Mouse (Mus musculus) bone marrow, adult 2 months (tissue): ENCODE data around the gene Dlat. TPM values are rescaled to one million over a fixed set of nuclear protein-coding genes. Genes with fewer than 3 reads are reported as not detected.

ENCODE experiments used
- H3K27ac ChIP-seq: fragments of 200-500 bp; 2 replicates; pipeline ENCODE4 v1.5.1; 2012; ENCODE audit warnings: low read depth, mild to moderate bottlenecking, control low read depth, inconsistent platforms, low read length; ENCODE audit not compliant: control insufficient read depth, poor library complexity, insufficient read depth
- H3K4me1 ChIP-seq: fragments of 200-500 bp; 2 replicates; pipeline ENCODE4 v1.6.1; 2011; ENCODE audit warnings: low read length; ENCODE audit not compliant: control insufficient read depth, insufficient read depth
- H3K4me3 ChIP-seq: fragments of 200-500 bp; replicated peaks from 2 replicates; pipeline ENCODE3; 2011; ENCODE audit warnings: mild to moderate bottlenecking, low read depth, low read length, control low read depth; ENCODE audit not compliant: control insufficient read depth
- CTCF ChIP-seq: fragments of 200-500 bp; IDR thresholded peaks from 2 replicates; pipeline ENCODE4 v1.5.1; 2011; ENCODE audit warnings: low read length, control low read depth; ENCODE audit not compliant: control insufficient read depth, insufficient read depth
- POLR2A ChIP-seq: fragments of 200-500 bp; IDR thresholded peaks from 2 replicates; pipeline ENCODE4 v1.6.1; 2011; ENCODE audit warnings: low read depth, mild to moderate bottlenecking, control low read depth, low read length, borderline replicate concordance; ENCODE audit not compliant: control insufficient read depth
- WGBS: fragments of 180-500 bp; shearing (Covaris S2); methylation state at CpG from one replicate; pipeline ENCODE4 v1.1.7; 2018; 5-methylcytosine and 5-hydroxymethylcytosine counted together
- polyA plus RNA-seq: library from polyadenylated mRNA; stranded (reverse); fragments of >200 nt; gene quantifications from 2 replicates; pipeline ENCODE4 v1.2.4, GENCODE M21; 2011; ENCODE audit warnings: low replicate concordance; ENCODE audit not compliant: missing spikeins, insufficient read depth, insufficient read length

The Dlat gene
- polyA plus RNA-seq, 1 experiment, result 13.8 TPM

GRCm38 (mm10) chr9:50695153-50695552 is 35.6 kb upstream of the Dlat start:
- H3K4me3 ChIP-seq, result no peak overlapping the region
- TF ChIP-seq CTCF (no peak), POLR2A (no peak)
- no peak overlapping the region for H3K27ac ChIP-seq
- H3K4me1 ChIP-seq, result no peaks in the 10 kb centered on the region
- 79% methylated on average over 6 of the region's 6 CpGs for WGBS

GRCm38 (mm10) chr9:50693631-50694030 is 34.1 kb upstream of the Dlat start:
- Histone ChIP-seq H3K4me1 (no peaks in the 10 kb centered on the region), H3K27ac (no peak overlapping the region), H3K4me3 (no peak overlapping the region)
- TF ChIP-seq POLR2A, result no peak
- peak; percentile 35; the same call in 1 of the 2 replicates for TF ChIP-seq CTCF
- WGBS, result 11% methylated on average over 10 of the region's 10 CpGs

GRCm38 (mm10) chr9:50692626-50693580 is 33.3 kb upstream of the Dlat start:
- Histone ChIP-seq H3K4me1 (no peaks in the 10 kb centered on the region), H3K27ac (no peak overlapping the region), H3K4me3 (no peak overlapping the region)
- WGBS, result 62% methylated on average over 13 of the region's 13 CpGs
- TF ChIP-seq CTCF (no peak), POLR2A (no peak)

- Histone ChIP-seq H3K4me1 (peaks cover 2% of the 10 kb centered on the region; the same call in 1 of the 2 replicates), H3K4me3 (no peak overlapping the region), H3K27ac (no peak overlapping the region)
- TF ChIP-seq CTCF, result no peak
- no peak for TF ChIP-seq POLR2A
- 57% methylated on average over 6 of the region's 6 CpGs for WGBS
Measured at GRCm38 (mm10) chr9:50686866-50687652, 27.5 kb upstream of the Dlat start.

GRCm38 (mm10) chr9:50681727-50682126 is 22.1 kb upstream of the Dlat start:
- no peak for TF ChIP-seq POLR2A
- no peak for TF ChIP-seq CTCF
- Histone ChIP-seq H3K4me1 (peaks cover 2% of the 10 kb centered on the region; the same call in 1 of the 2 replicates), H3K4me3 (no peak overlapping the region), H3K27ac (no peak overlapping the region)
- 58% methylated on average over 7 of the region's 7 CpGs for WGBS

- TF ChIP-seq CTCF (no peak), POLR2A (no peak)
- WGBS, result 86% methylated on average over 1 of the region's 1 CpGs
Measured at GRCm38 (mm10) chr9:50679406-50679805, 19.8 kb upstream of the Dlat start.

GRCm38 (mm10) chr9:50674771-50675170 is 15.2 kb upstream of the Dlat start:
- H3K27ac ChIP-seq, result no peak overlapping the region
- WGBS, result 16% methylated on average over 1 of the region's 1 CpGs
- TF ChIP-seq POLR2A (no peak), CTCF (peak; percentile 16; the same call in 1 of the 2 replicates)
- no peaks in the 10 kb centered on the region; the same call in 1 of the 2 replicates for H3K4me1 ChIP-seq
- no peak overlapping the region for H3K4me3 ChIP-seq

More at GRCm38 (mm10) chr9:50679406-50679805, 19.8 kb upstream of the Dlat start:
- Histone ChIP-seq H3K27ac (no peak overlapping the region), H3K4me1 (peaks cover 2% of the 10 kb centered on the region; the same call in 1 of the 2 replicates), H3K4me3 (no peak overlapping the region)

GRCm38 (mm10) chr9:50670690-50671089 is 11.1 kb upstream of the Dlat start:
- WGBS, result 17% methylated on average over 5 of the region's 5 CpGs
- TF ChIP-seq CTCF (peak; percentile 78), POLR2A (no peak)
- H3K27ac ChIP-seq, result no peak overlapping the region
- no peak overlapping the region for H3K4me3 ChIP-seq
- no peaks in the 10 kb centered on the region; the same call in 1 of the 2 replicates for H3K4me1 ChIP-seq
